Mouse (Mus musculus): ENCODE data around the gene Dmc1. TPM values are rescaled to one million over a fixed set of nuclear protein-coding genes. Genes with fewer than 3 reads are reported as not detected.

Gene Dmc1
- polyA plus RNA-seq, 1 experiment from 2014 or later, result 1.7 TPM

DNA sequence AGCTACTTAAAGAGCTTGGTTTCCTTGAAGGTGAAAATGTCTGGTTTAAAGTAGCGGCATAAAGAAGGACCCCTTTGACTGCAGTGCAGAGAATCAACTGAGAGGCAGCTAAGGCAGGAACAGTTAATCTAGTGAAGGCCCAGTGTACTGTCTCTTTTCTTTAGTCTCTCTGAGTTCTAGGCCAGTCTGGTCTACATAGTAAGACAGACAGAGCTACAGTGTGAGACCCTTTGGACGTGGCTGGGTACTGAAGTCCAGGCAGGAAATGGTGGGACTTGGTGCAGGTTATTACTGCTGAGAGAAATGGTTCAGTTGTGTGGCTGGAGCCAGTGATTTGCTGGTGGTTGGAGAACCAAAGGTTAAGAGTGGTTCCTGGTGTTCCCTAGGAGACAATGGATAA lies 56.7 kb downstream of the Dmc1 start:
- Histone ChIP-seq H3K36me3 (ENCODE audit: control insufficient read depth, insufficient read depth) (peaks cover 8% of the 10 kb centered on the region; the same call in 1 of the 2 replicates), H3K4me3 (ENCODE audit: low read depth, low read length) (no peak overlapping the region), H3K9ac (ENCODE audit: low read depth, low read length) (no peak overlapping the region), H3K4me2 (replicated peaks; ENCODE audit: low read depth) (no peak overlapping the region), H3K4me1 (replicated peaks; ENCODE audit: control insufficient read depth, insufficient read depth, low read length) (peaks cover 5% of the 10 kb centered on the region; the same call in 1 of the 2 replicates), H3K9me3 (ENCODE audit: control insufficient read depth) (no peaks in the 10 kb centered on the region), H3K27me3 (replicated peaks; ENCODE audit: control insufficient read depth, insufficient read depth, low read length) (no peaks in the 10 kb centered on the region), H3K27ac (ENCODE audit: low read depth, low read length) (no peak overlapping the region)
- TF ChIP-seq CTCF (IDR thresholded peaks at IDR 0.05; ENCODE audit: low read depth), result no peak
- WGBS, result 100% methylated on average over 2 of the region's 2 CpGs
- no peak for ATAC-seq

- Histone ChIP-seq H3K27ac (ENCODE audit: low read depth, low read length) (peak overlapping the region; percentile 99), H3K4me2 (replicated peaks; ENCODE audit: low read depth) (peak overlapping the region; percentile 69), H3K27me3 (replicated peaks; ENCODE audit: control insufficient read depth, insufficient read depth, low read length) (no peaks in the 10 kb centered on the region), H3K36me3 (ENCODE audit: control insufficient read depth, insufficient read depth) (peaks cover 15% of the 10 kb centered on the region; the same call in 1 of the 2 replicates), H3K4me1 (replicated peaks; ENCODE audit: control insufficient read depth, insufficient read depth, low read length) (peaks cover 5% of the 10 kb centered on the region; the same call in 1 of the 2 replicates), H3K4me3 (ENCODE audit: low read depth, low read length) (peak overlapping the region; percentile 97), H3K9ac (ENCODE audit: low read depth, low read length) (peak overlapping the region; percentile 62), H3K9me3 (ENCODE audit: control insufficient read depth) (no peaks in the 10 kb centered on the region)
- TF ChIP-seq CTCF (IDR thresholded peaks at IDR 0.05; ENCODE audit: low read depth), result no peak
- ATAC-seq, result no peak
- WGBS, result 80% methylated on average over 17 of the region's 17 CpGs
Observed at GRCm38 (mm10) chr15:79547289-79547820, 57.6 kb downstream of the Dmc1 start.

GRCm38 (mm10) chr15:79546410-79547288 lies 58.3 kb downstream of the Dmc1 start, which contains the start of gene Ddx17:
Gene Ddx17, minus strand, starts transcription at chr15:79546741.
- no peaks in the 10 kb centered on the region for H3K27me3 ChIP-seq (replicated peaks; ENCODE audit: control insufficient read depth, insufficient read depth, low read length)
- peak within 1 kb of the TSS; percentile 98 for H3K9ac ChIP-seq (ENCODE audit: low read depth, low read length)
- H3K4me2 ChIP-seq (replicated peaks; ENCODE audit: low read depth), result peak within 1 kb of the TSS; percentile 69
- peaks cover 22% of the 10 kb centered on the region; the same call in 1 of the 2 replicates for H3K36me3 ChIP-seq (ENCODE audit: control insufficient read depth, insufficient read depth)
- peak; percentile 97 for ATAC-seq
- peaks cover 5% of the 10 kb centered on the region; the same call in 1 of the 2 replicates for H3K4me1 ChIP-seq (replicated peaks; ENCODE audit: control insufficient read depth, insufficient read depth, low read length)
- H3K9me3 ChIP-seq (ENCODE audit: control insufficient read depth), result no peaks in the 10 kb centered on the region
- H3K4me3 ChIP-seq (ENCODE audit: low read depth, low read length), result peak within 1 kb of the TSS; percentile 97
- no peak; the same call in 1 of the 2 replicates for TF ChIP-seq CTCF (IDR thresholded peaks at IDR 0.05; ENCODE audit: low read depth)
- WGBS, result 2% methylated on average over 84 of the region's 84 CpGs
- H3K27ac ChIP-seq (ENCODE audit: low read depth, low read length), result peak within 1 kb of the TSS; percentile 99

GRCm38 (mm10) chr15:79545921-79546399 lies 58.9 kb downstream of the Dmc1 start:
- peak; percentile 55 for ATAC-seq

GRCm38 (mm10) chr15:79545496-79545895 lies 59.4 kb downstream of the Dmc1 start:
- peak overlapping the region; percentile 98 for H3K9ac ChIP-seq (ENCODE audit: low read depth, low read length)
- H3K9me3 ChIP-seq (ENCODE audit: control insufficient read depth), result no peaks in the 10 kb centered on the region
- H3K27ac ChIP-seq (ENCODE audit: low read depth, low read length), result peak overlapping the region; percentile 99
- ATAC-seq, result no peak
- peaks cover 5% of the 10 kb centered on the region; the same call in 1 of the 2 replicates for H3K4me1 ChIP-seq (replicated peaks; ENCODE audit: control insufficient read depth, insufficient read depth, low read length)
- no peaks in the 10 kb centered on the region for H3K27me3 ChIP-seq (replicated peaks; ENCODE audit: control insufficient read depth, insufficient read depth, low read length)
- H3K4me2 ChIP-seq (replicated peaks; ENCODE audit: low read depth), result peak overlapping the region; percentile 69
- peaks cover 34% of the 10 kb centered on the region for H3K36me3 ChIP-seq (ENCODE audit: control insufficient read depth, insufficient read depth)
- peak overlapping the region; percentile 97 for H3K4me3 ChIP-seq (ENCODE audit: low read depth, low read length)
- TF ChIP-seq CTCF (IDR thresholded peaks at IDR 0.05; ENCODE audit: low read depth), result no peak
- under 1% methylated on average over 3 of the region's 3 CpGs for WGBS

More at GRCm38 (mm10) chr15:79545921-79546399, 58.9 kb downstream of the Dmc1 start:
- Histone ChIP-seq H3K4me1 (replicated peaks; ENCODE audit: control insufficient read depth, insufficient read depth, low read length) (peaks cover 5% of the 10 kb centered on the region; the same call in 1 of the 2 replicates), H3K4me2 (replicated peaks; ENCODE audit: low read depth) (peak overlapping the region; percentile 69), H3K27me3 (replicated peaks; ENCODE audit: control insufficient read depth, insufficient read depth, low read length) (no peaks in the 10 kb centered on the region), H3K27ac (ENCODE audit: low read depth, low read length) (peak overlapping the region; percentile 99), H3K4me3 (ENCODE audit: low read depth, low read length) (peak overlapping the region; percentile 97), H3K9ac (ENCODE audit: low read depth, low read length) (peak overlapping the region; percentile 98), H3K9me3 (ENCODE audit: control insufficient read depth) (no peaks in the 10 kb centered on the region), H3K36me3 (ENCODE audit: control insufficient read depth, insufficient read depth) (peaks cover 29% of the 10 kb centered on the region)
- TF ChIP-seq CTCF (IDR thresholded peaks at IDR 0.05; ENCODE audit: low read depth), result no peak
- under 1% methylated on average over 51 of the region's 52 CpGs for WGBS

GRCm38 (mm10) chr15:79543968-79544367 lies 60.9 kb downstream of the Dmc1 start:
- Histone ChIP-seq H3K4me1 (replicated peaks; ENCODE audit: control insufficient read depth, insufficient read depth, low read length) (peaks cover 5% of the 10 kb centered on the region; the same call in 1 of the 2 replicates), H3K27me3 (replicated peaks; ENCODE audit: control insufficient read depth, insufficient read depth, low read length) (no peaks in the 10 kb centered on the region), H3K4me2 (replicated peaks; ENCODE audit: low read depth) (peak overlapping the region; percentile 69), H3K9me3 (ENCODE audit: control insufficient read depth) (no peaks in the 10 kb centered on the region), H3K27ac (ENCODE audit: low read depth, low read length) (no peak overlapping the region), H3K9ac (ENCODE audit: low read depth, low read length) (no peak overlapping the region), H3K36me3 (ENCODE audit: control insufficient read depth, insufficient read depth) (peaks cover 49% of the 10 kb centered on the region), H3K4me3 (ENCODE audit: low read depth, low read length) (0 out of 2 replicates have a peak overlapping the region, but pooled peaks have one; percentile 97)
- 91% methylated on average over 3 of the region's 3 CpGs for WGBS
- no peak for TF ChIP-seq CTCF (IDR thresholded peaks at IDR 0.05; ENCODE audit: low read depth)
- no peak for ATAC-seq

Measured in intestine, postnatal 0 days (tissue).